Mouse (Mus musculus): ENCODE data around the gene Kmo.

The Kmo gene

GRCm38 (mm10) chr1:175631721-175632221 is 11.6 kb downstream of the Kmo start:
- no peak for DNase-seq (ENCODE audit: low spot score in 2 of 2)

- DNase-seq (ENCODE audit: low spot score in 2 of 2), result no peak
Observed at GRCm38 (mm10) chr1:175632470-175632869, 12.3 kb downstream of the Kmo start.

- no peak for DNase-seq (ENCODE audit: low spot score in 2 of 2)
Observed at GRCm38 (mm10) chr1:175637677-175638076, 17.5 kb downstream of the Kmo start.

- no peak for DNase-seq (ENCODE audit: low spot score in 2 of 2)
Observed at GRCm38 (mm10) chr1:175639072-175639471, 18.9 kb downstream of the Kmo start.

GRCm38 (mm10) chr1:175640435-175641150 is 20.4 kb downstream of the Kmo start:
- no peak for DNase-seq (ENCODE audit: low spot score in 2 of 2)

GRCm38 (mm10) chr1:175643496-175644265 is 23.5 kb downstream of the Kmo start:
- DNase-seq (ENCODE audit: low spot score in 2 of 2), result no peak

GRCm38 (mm10) chr1:175646952-175647351 is 26.8 kb downstream of the Kmo start:
- no peak for DNase-seq (ENCODE audit: low spot score in 2 of 2)

GRCm38 (mm10) chr1:175648615-175649014 is 28.4 kb downstream of the Kmo start:
- DNase-seq (ENCODE audit: low spot score in 2 of 2), result no peak

- no peak for DNase-seq (ENCODE audit: low spot score in 2 of 2)
Observed at GRCm38 (mm10) chr1:175659900-175660299, 39.7 kb downstream of the Kmo start.

GRCm38 (mm10) chr1:175668666-175669405 is 48.7 kb downstream of the Kmo start:
- peak in 1 of 2 experiments; percentile 44 for DNase-seq (ENCODE audit: low spot score in 2 of 2)

- DNase-seq (ENCODE audit: low spot score in 2 of 2), result no peak
Observed at GRCm38 (mm10) chr1:175669456-175669855, 49.3 kb downstream of the Kmo start.

- DNase-seq (ENCODE audit: low spot score in 2 of 2), result no peak
Observed at GRCm38 (mm10) chr1:175670042-175670441, 49.9 kb downstream of the Kmo start.

GRCm38 (mm10) chr1:175671626-175672025 is 51.4 kb downstream of the Kmo start:
- DNase-seq (ENCODE audit: low spot score in 2 of 2), result no peak

- DNase-seq (ENCODE audit: low spot score in 2 of 2), result no peak
Observed at GRCm38 (mm10) chr1:175673563-175674325, 53.6 kb downstream of the Kmo start.

GRCm38 (mm10) chr1:175675116-175675515 is 54.9 kb downstream of the Kmo start:
- no peak for DNase-seq (ENCODE audit: low spot score in 2 of 2)

- no peak for DNase-seq (ENCODE audit: low spot score in 2 of 2)
Observed at GRCm38 (mm10) chr1:175677459-175677858, 57.3 kb downstream of the Kmo start.

- DNase-seq (ENCODE audit: low spot score in 2 of 2), result no peak
Observed at GRCm38 (mm10) chr1:175680995-175681394, 60.8 kb downstream of the Kmo start.

- DNase-seq (ENCODE audit: low spot score in 2 of 2), result no peak
Observed at GRCm38 (mm10) chr1:175691686-175692245, 71.6 kb downstream of the Kmo start.

- peak; percentile 97 for DNase-seq (ENCODE audit: low spot score in 2 of 2)
Observed at GRCm38 (mm10) chr1:175692246-175692996, 72.2 kb downstream of the Kmo start, which contains the start of the genes Opn3 and Chml. Gene Opn3, minus strand, starts transcription at chr1:175692776. Gene Chml, minus strand, starts transcription at chr1:175692901.

- DNase-seq (ENCODE audit: low spot score in 2 of 2), result no peak
Observed at GRCm38 (mm10) chr1:175692997-175693361, 72.8 kb downstream of the Kmo start.
